Mouse (Mus musculus): ENCODE measurements around the gene Mael. TPM values are rescaled to one million over a fixed set of nuclear protein-coding genes. Genes with fewer than 3 reads are reported as not detected.
A peak's percentile ranks its signal among the peaks of the same experiment; 100 is the strongest.

The Mael gene
- polyA plus RNA-seq, 1 experiment = not detected

DNA sequence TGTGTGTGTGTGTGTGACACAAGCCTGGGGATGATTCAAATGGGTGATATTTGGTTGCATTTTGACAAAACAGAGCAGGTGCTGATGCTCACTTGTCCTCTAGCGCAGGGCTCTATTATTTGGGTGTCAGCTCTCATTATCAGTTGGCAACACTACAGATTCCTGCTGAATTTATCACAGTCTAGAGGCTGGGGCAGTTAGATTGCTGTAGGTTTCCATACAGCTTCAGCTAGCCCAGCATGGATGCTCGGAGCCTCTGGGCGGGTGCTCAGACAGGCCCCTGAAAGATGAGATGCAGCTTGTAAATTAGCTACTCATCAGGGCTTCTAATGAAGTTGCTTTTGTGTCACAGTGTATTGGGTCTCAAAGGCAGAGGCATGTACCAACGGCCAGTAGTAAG lies 71.1 kb downstream of the Mael start:
- no peaks in the 10 kb centered on the region for H3K27me3 ChIP-seq (ENCODE audit: control insufficient read depth, insufficient read depth, low read length)

DNA sequence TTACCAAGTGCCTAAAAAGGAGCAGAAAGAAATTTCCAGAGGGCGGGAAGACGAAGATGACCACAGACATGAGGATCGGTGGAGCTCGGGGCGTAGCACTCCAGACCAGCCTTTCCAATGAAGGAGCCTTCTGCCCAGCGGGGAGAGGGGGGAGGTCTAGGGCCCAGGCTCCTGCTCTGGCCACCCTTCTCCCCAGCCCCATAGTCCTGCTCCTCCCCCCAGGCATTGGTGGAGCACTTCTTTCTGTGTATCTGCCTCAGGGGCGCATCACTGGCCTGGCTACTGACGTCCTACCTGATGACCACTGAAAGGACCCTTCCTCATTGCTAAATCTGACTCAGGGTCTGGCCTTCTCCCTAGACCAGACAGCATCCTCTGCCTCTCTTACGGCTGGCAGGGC lies 73.4 kb downstream of the Mael start:
- H3K27ac ChIP-seq (ENCODE audit: insufficient read depth, low read length) = no peak overlapping the region
- H3K36me3 ChIP-seq (ENCODE audit: control insufficient read depth, insufficient read depth, low read length) = no peaks in the 10 kb centered on the region
- no peaks in the 10 kb centered on the region for H3K4me1 ChIP-seq (ENCODE audit: control insufficient read depth, insufficient read depth, insufficient read length)
- H3K27me3 ChIP-seq (ENCODE audit: control insufficient read depth, insufficient read depth, low read length) = no peaks in the 10 kb centered on the region
- H3K4me3 ChIP-seq (ENCODE audit: extremely low read depth, insufficient read depth, insufficient read length) = no peak overlapping the region
- 89% methylated on average over 9 of the region's 9 CpGs for WGBS
- no peak for DNase-seq (ENCODE audit: low read depth in 1 of 2, low spot score in 2 of 2)
- TF ChIP-seq CTCF (IDR thresholded peaks at IDR 0.05; ENCODE audit: extremely low read depth, insufficient read depth, insufficient read length, insufficient replicate concordance) (no peak), POLR2A (IDR thresholded peaks at IDR 0.05; ENCODE audit: low read depth, low read length) (no peak)

More for the DNA sequence above, 71.1 kb downstream of the Mael start:
- no peaks in the 10 kb centered on the region for H3K36me3 ChIP-seq (ENCODE audit: control insufficient read depth, insufficient read depth, low read length)
- no peaks in the 10 kb centered on the region for H3K4me1 ChIP-seq (ENCODE audit: control insufficient read depth, insufficient read depth, insufficient read length)
- TF ChIP-seq CTCF (IDR thresholded peaks at IDR 0.05; ENCODE audit: extremely low read depth, insufficient read depth, insufficient read length, insufficient replicate concordance) (no peak), POLR2A (IDR thresholded peaks at IDR 0.05; ENCODE audit: low read depth, low read length) (no peak)
- H3K27ac ChIP-seq (ENCODE audit: insufficient read depth, low read length) = no peak overlapping the region
- WGBS = 78% methylated on average over 4 of the region's 4 CpGs
- no peak for DNase-seq (ENCODE audit: low read depth in 1 of 2, low spot score in 2 of 2)
- no peak overlapping the region for H3K4me3 ChIP-seq (ENCODE audit: extremely low read depth, insufficient read depth, insufficient read length)

DNA sequence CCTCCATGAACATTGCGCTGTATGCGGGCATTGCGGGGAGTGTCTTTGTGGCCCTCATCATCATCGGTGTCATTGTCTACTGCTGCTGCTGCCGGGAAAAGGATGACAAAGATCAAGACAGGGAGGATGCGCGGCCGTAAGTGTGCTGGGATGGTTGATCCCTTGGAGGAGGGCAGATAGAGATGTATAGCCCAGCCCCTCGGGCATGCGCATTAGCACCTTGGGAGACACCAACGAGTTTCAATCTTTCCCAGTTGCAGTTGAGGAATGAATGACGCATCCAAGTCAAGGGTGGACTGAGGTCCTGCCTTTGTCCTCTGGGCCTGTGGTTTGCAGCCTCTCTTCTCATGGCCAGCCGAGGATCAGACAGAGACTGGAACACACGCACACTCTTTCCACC lies 74.0 kb downstream of the Mael start:
- Histone ChIP-seq H3K27ac (ENCODE audit: insufficient read depth, low read length) (no peak overlapping the region), H3K4me3 (ENCODE audit: extremely low read depth, insufficient read depth, insufficient read length) (no peak overlapping the region), H3K27me3 (ENCODE audit: control insufficient read depth, insufficient read depth, low read length) (no peaks in the 10 kb centered on the region), H3K4me1 (ENCODE audit: control insufficient read depth, insufficient read depth, insufficient read length) (no peaks in the 10 kb centered on the region), H3K36me3 (ENCODE audit: control insufficient read depth, insufficient read depth, low read length) (no peaks in the 10 kb centered on the region)
- no peak for TF ChIP-seq POLR2A (IDR thresholded peaks at IDR 0.05; ENCODE audit: low read depth, low read length)
- no peak for TF ChIP-seq CTCF (IDR thresholded peaks at IDR 0.05; ENCODE audit: extremely low read depth, insufficient read depth, insufficient read length, insufficient replicate concordance)
- no peak for DNase-seq (ENCODE audit: low read depth in 1 of 2, low spot score in 2 of 2)
- WGBS = 92% methylated on average over 14 of the region's 14 CpGs

DNA sequence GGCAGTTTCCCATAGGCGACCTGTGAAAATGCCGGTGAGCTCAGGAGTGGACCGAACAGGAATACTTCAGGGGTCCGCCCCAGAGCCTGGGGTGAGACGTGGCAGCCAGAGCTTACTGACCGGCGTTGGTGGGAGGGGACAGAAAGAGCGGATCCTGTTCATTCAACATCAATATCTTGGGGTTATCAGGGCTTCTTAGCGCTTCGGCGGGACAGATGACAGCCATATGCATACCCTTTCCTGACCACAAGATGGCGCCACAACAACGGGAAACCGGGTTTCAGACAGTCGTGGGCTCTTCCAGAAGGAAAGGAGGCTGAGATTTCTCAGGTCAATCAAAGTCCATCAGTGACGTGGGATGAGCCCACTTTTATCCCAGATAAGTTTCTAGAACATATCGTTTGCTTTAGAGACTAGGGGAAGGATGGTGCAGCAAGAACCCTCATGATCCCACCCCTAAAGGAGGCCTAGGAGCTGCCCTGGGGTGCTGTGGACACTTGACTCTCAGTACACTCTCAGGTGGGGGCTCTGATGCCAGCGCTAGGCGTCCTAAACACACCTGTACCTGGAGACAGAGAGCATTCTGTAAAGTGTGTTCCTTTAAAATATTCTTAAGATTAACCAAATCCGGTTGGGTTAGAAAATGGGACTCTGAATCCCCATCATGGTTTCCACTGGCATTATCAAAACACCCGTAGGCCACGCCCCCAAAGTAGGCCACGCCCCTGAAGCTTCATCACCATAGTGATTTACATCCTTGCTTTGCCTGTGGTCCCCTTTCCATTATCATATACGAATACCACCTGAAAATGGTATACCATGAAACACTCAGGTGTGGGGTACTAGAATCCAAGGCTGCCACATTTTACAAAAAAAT lies 77.7 kb downstream of the Mael start:
- DNase-seq (ENCODE audit: low read depth in 1 of 2, low spot score in 2 of 2) = peak; percentile 22 to 46
- Histone ChIP-seq H3K4me1 (ENCODE audit: control insufficient read depth, insufficient read depth, insufficient read length) (no peaks in the 10 kb centered on the region), H3K27ac (ENCODE audit: insufficient read depth, low read length) (no peak overlapping the region), H3K36me3 (ENCODE audit: control insufficient read depth, insufficient read depth, low read length) (no peaks in the 10 kb centered on the region), H3K4me3 (ENCODE audit: extremely low read depth, insufficient read depth, insufficient read length) (no peak overlapping the region), H3K27me3 (ENCODE audit: control insufficient read depth, insufficient read depth, low read length) (no peaks in the 10 kb centered on the region)
- no peak for TF ChIP-seq POLR2A (IDR thresholded peaks at IDR 0.05; ENCODE audit: low read depth, low read length)
- peak; percentile 87 for TF ChIP-seq CTCF (IDR thresholded peaks at IDR 0.05; ENCODE audit: extremely low read depth, insufficient read depth, insufficient read length, insufficient replicate concordance)
- WGBS = 17% methylated on average over 24 of the region's 24 CpGs

DNA sequence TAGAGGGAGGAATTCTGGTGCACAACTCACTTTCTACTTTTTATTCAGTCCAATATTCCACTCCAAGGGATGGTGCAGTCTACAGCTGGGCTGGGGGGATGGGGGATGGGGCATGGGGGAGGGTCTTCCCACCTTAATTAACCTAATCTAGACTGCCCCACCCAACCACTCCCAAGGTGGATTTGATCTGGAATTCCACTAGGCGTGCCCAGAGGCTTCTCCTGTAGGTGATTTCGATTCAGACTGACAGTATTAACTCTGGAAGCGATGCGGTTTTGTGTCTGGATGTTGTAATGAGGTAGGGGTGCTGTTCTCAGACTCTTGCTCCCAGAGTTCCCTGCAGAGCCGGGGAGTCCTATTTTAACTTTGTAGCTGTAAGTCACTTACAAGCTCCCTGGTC lies 78.4 kb downstream of the Mael start:
- H3K4me1 ChIP-seq (ENCODE audit: control insufficient read depth, insufficient read depth, insufficient read length) = no peaks in the 10 kb centered on the region
- no peak for DNase-seq (ENCODE audit: low read depth in 1 of 2, low spot score in 2 of 2)
- no peak for TF ChIP-seq CTCF (IDR thresholded peaks at IDR 0.05; ENCODE audit: extremely low read depth, insufficient read depth, insufficient read length, insufficient replicate concordance)
- no peak for TF ChIP-seq POLR2A (IDR thresholded peaks at IDR 0.05; ENCODE audit: low read depth, low read length)
- H3K27ac ChIP-seq (ENCODE audit: insufficient read depth, low read length) = no peak overlapping the region
- WGBS = 58% methylated on average over 5 of the region's 5 CpGs
- no peaks in the 10 kb centered on the region for H3K27me3 ChIP-seq (ENCODE audit: control insufficient read depth, insufficient read depth, low read length)
- H3K4me3 ChIP-seq (ENCODE audit: extremely low read depth, insufficient read depth, insufficient read length) = no peak overlapping the region
- no peaks in the 10 kb centered on the region for H3K36me3 ChIP-seq (ENCODE audit: control insufficient read depth, insufficient read depth, low read length)

DNA sequence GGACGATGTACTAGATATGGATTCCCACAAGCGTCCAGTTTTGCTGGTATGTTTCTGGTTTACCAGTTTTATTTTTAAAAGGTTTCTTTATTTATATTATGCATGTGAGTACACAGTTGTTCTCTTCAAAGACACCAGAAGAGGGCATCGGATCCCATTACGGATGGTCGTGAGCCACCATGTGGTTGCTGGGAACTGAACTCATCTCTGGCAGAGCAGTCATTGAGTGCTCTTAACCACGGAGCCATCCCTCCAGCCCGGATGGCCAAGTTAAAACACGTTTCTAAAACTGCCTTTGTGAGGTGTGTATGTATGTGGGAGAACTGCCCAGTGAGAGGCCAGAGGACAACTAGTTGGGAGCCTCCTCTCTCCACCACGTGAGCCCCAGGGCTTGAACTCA lies 79.9 kb downstream of the Mael start:
- Histone ChIP-seq H3K4me3 (ENCODE audit: extremely low read depth, insufficient read depth, insufficient read length) (no peak overlapping the region), H3K4me1 (ENCODE audit: control insufficient read depth, insufficient read depth, insufficient read length) (no peaks in the 10 kb centered on the region), H3K27me3 (ENCODE audit: control insufficient read depth, insufficient read depth, low read length) (peaks cover 3% of the 10 kb centered on the region; the same call in 1 of the 2 replicates), H3K36me3 (ENCODE audit: control insufficient read depth, insufficient read depth, low read length) (no peaks in the 10 kb centered on the region), H3K27ac (ENCODE audit: insufficient read depth, low read length) (no peak overlapping the region)
- TF ChIP-seq CTCF (IDR thresholded peaks at IDR 0.05; ENCODE audit: extremely low read depth, insufficient read depth, insufficient read length, insufficient replicate concordance) = no peak
- no peak for TF ChIP-seq POLR2A (IDR thresholded peaks at IDR 0.05; ENCODE audit: low read depth, low read length)
- WGBS = 53% methylated on average over 9 of the region's 9 CpGs
- no peak for DNase-seq (ENCODE audit: low read depth in 1 of 2, low spot score in 2 of 2)

DNA sequence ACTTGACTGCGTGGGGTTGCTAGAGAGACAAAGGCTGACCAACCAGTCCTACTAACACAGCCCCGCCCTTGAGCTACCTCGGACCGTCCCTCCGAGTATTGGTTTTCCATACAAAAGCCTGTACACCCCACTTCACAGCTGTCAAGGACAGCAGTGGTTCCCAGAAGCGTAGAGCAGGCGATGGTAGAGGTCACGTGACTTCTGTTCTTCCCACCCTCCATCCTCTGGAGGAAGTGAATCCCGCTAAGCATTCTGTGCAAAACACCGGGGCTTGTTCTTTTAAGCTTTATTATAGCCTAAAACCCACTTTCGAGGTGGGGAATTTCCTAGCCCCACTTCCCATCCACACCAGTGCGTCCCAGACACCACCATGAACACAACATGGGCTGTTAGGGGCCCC lies 80.8 kb downstream of the Mael start:
- Histone ChIP-seq H3K36me3 (ENCODE audit: control insufficient read depth, insufficient read depth, low read length) (no peaks in the 10 kb centered on the region), H3K27ac (ENCODE audit: insufficient read depth, low read length) (no peak overlapping the region), H3K4me1 (ENCODE audit: control insufficient read depth, insufficient read depth, insufficient read length) (peaks cover 2% of the 10 kb centered on the region; the same call in 1 of the 2 replicates), H3K4me3 (ENCODE audit: extremely low read depth, insufficient read depth, insufficient read length) (no peak overlapping the region), H3K27me3 (ENCODE audit: control insufficient read depth, insufficient read depth, low read length) (peaks cover 3% of the 10 kb centered on the region; the same call in 1 of the 2 replicates)
- no peak for DNase-seq (ENCODE audit: low read depth in 1 of 2, low spot score in 2 of 2)
- 77% methylated on average over 12 of the region's 12 CpGs for WGBS
- TF ChIP-seq CTCF (IDR thresholded peaks at IDR 0.05; ENCODE audit: extremely low read depth, insufficient read depth, insufficient read length, insufficient replicate concordance) = no peak
- no peak for TF ChIP-seq POLR2A (IDR thresholded peaks at IDR 0.05; ENCODE audit: low read depth, low read length)
